Mouse (Mus musculus): ENCODE measurements at regions not wholly inside any gene's neighbourhood (a gene's known extent, or its start where the extent isn't known, plus 50 kb on each side); places are given as distances from the start of the nearest gene placed in this dataset.

DNA sequence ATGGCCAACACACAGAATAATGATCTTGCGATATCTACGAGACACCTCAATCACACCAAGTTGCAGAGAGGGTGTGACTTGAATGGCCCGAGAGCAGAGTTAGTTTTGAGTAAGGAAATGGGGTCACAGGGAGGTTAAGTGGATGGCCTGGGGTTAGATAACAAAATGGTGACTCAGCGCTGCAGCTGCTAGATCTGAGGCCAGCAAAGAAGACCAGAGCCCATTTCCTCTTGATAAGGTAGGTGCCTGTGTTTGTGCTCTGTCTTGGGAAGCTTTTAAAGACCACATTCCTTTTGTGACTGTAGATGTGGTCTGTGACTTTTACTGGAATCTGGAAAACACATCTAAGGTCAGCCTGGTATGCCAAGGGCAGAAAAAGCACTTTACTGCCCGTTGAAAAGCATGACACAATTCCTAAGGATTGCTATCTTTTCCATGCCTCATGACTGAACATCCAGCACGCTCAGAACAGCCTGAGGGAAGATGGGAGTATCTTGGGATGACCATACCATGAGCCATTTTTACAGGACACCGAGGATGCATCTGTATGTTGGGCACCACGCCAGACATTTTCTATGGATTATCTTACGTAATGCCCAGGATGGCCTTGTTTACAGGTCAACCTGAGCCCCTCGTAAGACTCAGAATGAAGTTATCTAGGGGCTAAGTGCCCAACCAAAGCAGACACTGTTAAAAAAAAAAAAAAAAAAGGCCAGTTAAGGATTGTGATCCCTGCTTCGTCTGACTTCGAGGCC, 148.7 kb upstream of the Prickle1 start:
- WGBS = 12% methylated on average over 12 of the region's 12 CpGs

DNA sequence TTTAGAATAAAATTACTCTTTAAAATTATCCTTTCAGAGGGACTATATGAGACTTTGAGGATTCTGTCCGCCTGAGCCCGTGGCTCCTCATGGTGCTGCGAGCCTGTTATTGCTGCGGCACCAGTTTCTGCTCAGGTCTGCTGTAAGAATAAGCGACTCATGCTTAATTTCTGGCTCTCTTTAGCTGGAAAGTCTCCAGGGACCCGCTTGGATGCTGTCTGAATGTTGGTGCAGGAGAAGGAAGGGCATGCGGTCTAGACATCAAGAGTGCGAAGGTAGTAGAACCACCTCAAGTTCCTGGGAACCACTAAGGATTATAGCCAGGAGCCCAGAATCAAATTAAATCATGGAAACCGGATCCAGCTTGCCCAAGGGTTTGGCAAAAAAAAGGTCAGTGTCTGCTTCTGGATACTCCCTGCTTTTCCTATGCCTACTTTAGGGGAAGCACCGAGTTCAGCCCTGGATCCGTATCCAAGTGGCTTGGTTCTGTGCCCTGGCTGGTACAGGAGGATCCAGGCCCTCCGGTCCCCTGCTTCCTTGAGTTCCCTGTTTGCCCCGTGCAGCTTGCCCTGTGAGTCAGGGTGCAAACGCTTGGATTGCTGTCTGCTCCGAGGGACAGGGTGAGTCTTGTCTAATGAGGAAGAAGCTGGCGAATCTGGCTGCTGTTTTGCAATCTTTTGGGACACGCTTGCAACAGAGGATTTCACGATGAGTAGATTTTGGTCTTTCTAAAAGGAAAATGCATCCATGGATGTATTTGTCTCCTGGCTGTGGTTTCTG, 138.2 kb upstream of the Prickle1 start:
- Histone ChIP-seq H3K4me3 (no peak overlapping the region), H3K4me1 (replicated peaks) (peaks cover 8% of the 10 kb centered on the region; the same call in 1 of the 2 replicates), H3K9ac (no peak overlapping the region), H3K4me2 (no peak overlapping the region), H3K36me3 (no peaks in the 10 kb centered on the region), H3K27me3 (replicated peaks) (no peaks in the 10 kb centered on the region), H3K9me3 (replicated peaks) (no peaks in the 10 kb centered on the region), H3K27ac (ENCODE audit: poor library complexity, severe bottlenecking) (no peak overlapping the region)
- no peak for ATAC-seq (ENCODE audit: insufficient number of reproducible peaks, low FRiP score)
- WGBS = 82% methylated on average over 18 of the region's 18 CpGs

More for the DNA sequence above, 148.7 kb upstream of the Prickle1 start:
- peak overlapping the region; percentile 20; the same call in 1 of the 2 replicates for H3K4me2 ChIP-seq
- 0 out of 2 replicates have a peak, but pooled peaks cover 5% of the 10 kb centered on the region for H3K9me3 ChIP-seq (replicated peaks)
- H3K4me3 ChIP-seq = no peak overlapping the region
- H3K36me3 ChIP-seq = no peaks in the 10 kb centered on the region
- no peak overlapping the region for H3K9ac ChIP-seq
- peaks cover 16% of the 10 kb centered on the region for H3K4me1 ChIP-seq (replicated peaks)
- H3K27ac ChIP-seq (ENCODE audit: poor library complexity, severe bottlenecking) = peak overlapping the region; percentile 49; the same call in 1 of the 2 replicates
- H3K27me3 ChIP-seq (replicated peaks) = no peaks in the 10 kb centered on the region
- ATAC-seq (ENCODE audit: insufficient number of reproducible peaks, low FRiP score) = peak; percentile 87

DNA sequence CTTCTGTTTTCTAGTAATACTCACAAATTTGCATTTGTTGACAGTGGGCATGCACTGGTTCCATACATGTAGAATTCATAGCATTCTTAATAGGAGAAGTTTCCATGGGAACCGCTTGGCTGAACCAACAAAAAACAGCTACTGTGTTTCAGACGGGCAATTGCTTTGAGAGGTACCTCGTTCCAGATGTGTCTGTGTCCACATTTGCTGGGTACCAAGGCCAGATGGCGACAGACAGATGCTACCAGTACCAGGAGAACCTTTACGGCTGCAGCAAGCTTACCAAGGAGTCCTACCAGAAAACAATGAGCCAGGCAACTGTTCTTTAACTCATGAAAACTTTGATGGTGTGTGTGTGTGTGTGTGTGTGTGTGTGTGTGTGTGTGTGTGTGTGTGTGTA, 137.1 kb upstream of the Prickle1 start:
- no peak overlapping the region for H3K9ac ChIP-seq
- no peak for ATAC-seq (ENCODE audit: insufficient number of reproducible peaks, low FRiP score)
- H3K36me3 ChIP-seq = no peaks in the 10 kb centered on the region
- peaks cover 7% of the 10 kb centered on the region; the same call in 1 of the 2 replicates for H3K4me1 ChIP-seq (replicated peaks)
- no peaks in the 10 kb centered on the region for H3K27me3 ChIP-seq (replicated peaks)
- H3K27ac ChIP-seq (ENCODE audit: poor library complexity, severe bottlenecking) = no peak overlapping the region
- WGBS = 83% methylated on average over 5 of the region's 5 CpGs
- no peak overlapping the region for H3K4me3 ChIP-seq
- no peaks in the 10 kb centered on the region for H3K9me3 ChIP-seq (replicated peaks)
- H3K4me2 ChIP-seq = no peak overlapping the region

DNA sequence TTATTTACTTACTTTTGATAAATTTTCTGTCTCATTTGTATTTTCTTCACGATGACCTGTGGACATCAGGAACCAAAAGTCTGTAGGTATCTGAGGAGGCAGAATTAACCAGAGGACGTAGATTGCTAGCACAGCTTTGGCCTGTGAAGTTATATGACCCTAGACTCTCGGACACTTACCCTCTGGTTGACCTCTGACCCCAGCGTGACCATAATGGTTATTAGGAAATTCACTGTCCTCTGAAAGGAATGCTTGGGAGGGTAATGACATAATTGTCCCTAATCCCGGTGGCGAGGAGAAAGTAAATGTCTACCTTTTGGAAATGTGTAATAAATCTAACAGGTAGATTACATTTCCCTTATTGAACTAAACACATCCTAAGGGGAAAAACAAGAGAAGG, 135.5 kb upstream of the Prickle1 start:
- H3K4me3 ChIP-seq = no peak overlapping the region
- 77% methylated on average over 6 of the region's 6 CpGs for WGBS
- no peak overlapping the region for H3K4me2 ChIP-seq
- H3K9ac ChIP-seq = no peak overlapping the region
- H3K27ac ChIP-seq (ENCODE audit: poor library complexity, severe bottlenecking) = no peak overlapping the region
- peaks cover 7% of the 10 kb centered on the region; the same call in 1 of the 2 replicates for H3K4me1 ChIP-seq (replicated peaks)
- H3K9me3 ChIP-seq (replicated peaks) = no peaks in the 10 kb centered on the region; the same call in 1 of the 2 replicates
- no peak for ATAC-seq (ENCODE audit: insufficient number of reproducible peaks, low FRiP score)
- H3K36me3 ChIP-seq = no peaks in the 10 kb centered on the region
- H3K27me3 ChIP-seq (replicated peaks) = no peaks in the 10 kb centered on the region

DNA sequence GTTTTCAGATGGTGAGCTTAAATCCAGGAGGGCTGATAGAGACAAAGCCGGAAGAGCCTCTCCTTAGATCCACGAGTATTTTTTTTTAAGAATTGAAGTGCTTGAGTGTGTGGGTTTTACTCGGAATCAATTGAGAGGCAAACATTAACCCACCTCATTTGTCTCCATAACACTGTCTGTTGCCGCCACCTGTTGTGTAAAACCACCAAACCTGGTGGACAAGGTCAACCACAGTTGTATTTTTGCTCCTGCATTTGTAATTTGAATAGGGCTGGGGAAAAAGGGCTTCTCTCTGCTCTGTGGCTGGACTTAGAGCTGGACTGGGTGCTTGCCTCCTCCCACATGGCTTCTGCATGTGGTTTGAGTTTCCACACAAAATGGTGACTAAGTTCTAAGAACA, 119.8 kb upstream of the Prickle1 start:
- Histone ChIP-seq H3K4me2 (no peak overlapping the region), H3K36me3 (no peaks in the 10 kb centered on the region), H3K4me3 (no peak overlapping the region), H3K9me3 (replicated peaks) (no peaks in the 10 kb centered on the region), H3K9ac (no peak overlapping the region), H3K27ac (ENCODE audit: poor library complexity, severe bottlenecking) (no peak overlapping the region), H3K27me3 (replicated peaks) (no peaks in the 10 kb centered on the region), H3K4me1 (replicated peaks) (peaks cover under 1% of the 10 kb centered on the region; the same call in 1 of the 2 replicates)
- no peak for ATAC-seq (ENCODE audit: insufficient number of reproducible peaks, low FRiP score)
- WGBS = 77% methylated on average over 4 of the region's 4 CpGs

DNA sequence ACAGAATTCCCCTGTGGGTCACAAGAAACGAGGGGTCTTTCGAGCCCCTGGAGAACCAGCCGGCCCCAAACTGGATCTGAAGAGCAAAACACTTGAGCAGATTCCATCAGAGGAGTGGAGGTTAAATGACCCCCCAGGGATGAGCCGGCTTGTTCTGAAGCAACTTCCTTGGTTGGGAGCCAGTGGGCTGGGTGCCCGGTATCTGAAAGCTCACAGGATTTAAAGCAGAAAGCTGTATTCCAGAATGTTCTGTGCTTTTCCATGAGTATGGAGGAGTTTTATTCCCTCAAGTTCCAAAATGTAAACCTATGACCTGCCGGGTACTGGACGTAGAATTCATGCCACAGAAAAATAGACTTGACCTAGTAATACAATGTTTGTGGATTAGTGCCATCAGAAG, 117.7 kb upstream of the Prickle1 start:
- peaks cover 7% of the 10 kb centered on the region; the same call in 1 of the 2 replicates for H3K4me1 ChIP-seq (replicated peaks)
- H3K4me3 ChIP-seq = no peak overlapping the region
- H3K27ac ChIP-seq (ENCODE audit: poor library complexity, severe bottlenecking) = no peak overlapping the region
- H3K9me3 ChIP-seq (replicated peaks) = no peaks in the 10 kb centered on the region
- no peak for ATAC-seq (ENCODE audit: insufficient number of reproducible peaks, low FRiP score)
- H3K9ac ChIP-seq = no peak overlapping the region
- 79% methylated on average over 7 of the region's 7 CpGs for WGBS
- H3K27me3 ChIP-seq (replicated peaks) = no peaks in the 10 kb centered on the region
- H3K4me2 ChIP-seq = no peak overlapping the region
- H3K36me3 ChIP-seq = no peaks in the 10 kb centered on the region

DNA sequence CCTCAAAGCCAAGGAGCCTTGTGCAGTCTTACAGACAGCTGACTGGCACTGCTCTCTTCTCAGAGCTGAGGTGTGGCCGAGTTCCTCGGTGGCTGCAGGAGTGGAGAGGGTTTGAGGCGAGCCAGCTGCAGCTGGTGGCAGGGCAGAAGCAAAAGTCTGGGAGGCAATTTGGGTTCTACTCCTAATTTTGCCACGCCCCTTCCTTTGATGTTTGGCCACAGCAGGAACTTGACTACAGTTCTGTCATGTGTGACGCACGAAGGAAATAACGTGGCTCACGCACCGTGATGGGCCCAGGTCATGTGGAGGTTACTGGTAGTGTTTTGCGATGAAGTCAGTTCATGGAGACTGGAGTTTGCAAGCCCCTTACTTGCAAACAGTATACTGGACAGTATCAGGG, 116.9 kb upstream of the Prickle1 start:
- ATAC-seq (ENCODE audit: insufficient number of reproducible peaks, low FRiP score) = no peak
- Histone ChIP-seq H3K9me3 (replicated peaks) (no peaks in the 10 kb centered on the region), H3K4me2 (no peak overlapping the region), H3K4me3 (no peak overlapping the region), H3K27ac (ENCODE audit: poor library complexity, severe bottlenecking) (no peak overlapping the region; the same call in 1 of the 2 replicates), H3K36me3 (no peaks in the 10 kb centered on the region), H3K9ac (no peak overlapping the region), H3K4me1 (replicated peaks) (peaks cover 13% of the 10 kb centered on the region; the same call in 1 of the 2 replicates), H3K27me3 (replicated peaks) (no peaks in the 10 kb centered on the region)
- WGBS = 73% methylated on average over 10 of the region's 10 CpGs

DNA sequence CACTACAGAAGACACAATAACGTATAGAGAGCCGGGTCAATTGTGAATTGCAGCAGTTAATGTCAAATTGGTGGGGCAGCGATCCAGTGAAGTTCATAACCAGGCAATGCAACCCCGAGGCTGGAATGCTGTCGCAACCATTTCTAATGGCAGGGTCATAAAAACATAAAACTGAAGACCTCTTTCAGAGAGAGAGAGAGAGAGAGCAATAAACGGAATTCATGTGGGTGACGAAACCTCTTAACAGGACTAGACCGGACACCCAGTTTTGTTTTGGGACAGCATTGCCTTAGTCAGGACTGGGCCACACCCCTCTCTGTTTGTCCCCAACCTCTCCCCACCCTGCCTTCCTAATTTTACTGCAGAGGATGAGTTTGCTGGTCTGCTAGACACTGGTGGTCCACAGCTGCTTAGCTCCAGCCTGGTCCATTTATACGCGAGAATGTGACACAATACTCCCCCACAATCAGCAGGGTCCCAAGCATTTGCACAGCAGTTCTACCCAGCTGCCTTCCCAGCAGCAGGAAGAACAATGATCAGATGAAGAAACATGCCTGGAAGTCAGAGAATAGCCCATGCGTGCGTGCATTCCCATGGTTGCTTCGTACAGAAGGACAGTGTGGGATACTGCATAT, 115.6 kb upstream of the Prickle1 start:
- WGBS = 85% methylated on average over 13 of the region's 13 CpGs
- Histone ChIP-seq H3K4me3 (no peak overlapping the region), H3K4me1 (replicated peaks) (peaks cover 19% of the 10 kb centered on the region; the same call in 1 of the 2 replicates), H3K9me3 (replicated peaks) (no peaks in the 10 kb centered on the region), H3K9ac (no peak overlapping the region), H3K27me3 (replicated peaks) (no peaks in the 10 kb centered on the region), H3K4me2 (no peak overlapping the region), H3K27ac (ENCODE audit: poor library complexity, severe bottlenecking) (no peak overlapping the region), H3K36me3 (no peaks in the 10 kb centered on the region)
- no peak for ATAC-seq (ENCODE audit: insufficient number of reproducible peaks, low FRiP score)

DNA sequence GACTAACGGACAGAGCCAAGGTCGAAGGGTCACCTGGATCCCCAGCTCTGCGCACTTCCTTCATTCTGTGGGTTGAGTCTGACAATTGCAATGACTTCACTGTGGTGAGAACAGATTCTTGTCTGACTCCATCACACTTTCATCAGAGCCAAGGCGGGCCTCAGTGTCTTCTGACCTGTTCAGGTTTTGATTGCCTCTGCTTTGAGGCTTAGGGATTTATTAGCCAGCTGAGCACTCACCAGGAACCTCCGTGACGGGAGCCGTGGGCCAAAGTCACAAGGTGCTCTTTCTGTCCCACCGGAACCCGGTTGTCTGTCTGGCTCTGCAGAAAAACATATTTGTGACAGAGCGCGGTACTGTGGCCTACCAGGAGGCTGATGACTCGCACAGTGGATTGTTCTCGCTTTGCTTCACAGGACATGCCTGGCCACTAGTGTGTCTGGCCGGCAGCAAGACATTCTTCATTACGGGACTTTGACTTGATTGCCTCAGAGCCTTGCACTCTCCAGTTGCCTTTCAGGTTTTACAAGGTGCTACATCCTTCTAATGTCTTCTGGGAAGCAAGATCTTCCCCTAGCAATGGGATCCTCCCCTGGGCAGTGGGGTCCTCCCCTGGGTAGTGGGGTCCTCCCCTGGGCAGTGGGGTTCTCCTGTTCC, 114.9 kb upstream of the Prickle1 start:
- Histone ChIP-seq H3K4me2 (no peak overlapping the region), H3K27me3 (replicated peaks) (no peaks in the 10 kb centered on the region), H3K9ac (no peak overlapping the region), H3K4me3 (no peak overlapping the region), H3K27ac (ENCODE audit: poor library complexity, severe bottlenecking) (no peak overlapping the region), H3K9me3 (replicated peaks) (no peaks in the 10 kb centered on the region), H3K36me3 (no peaks in the 10 kb centered on the region), H3K4me1 (replicated peaks) (peaks cover 20% of the 10 kb centered on the region; the same call in 1 of the 2 replicates)
- 84% methylated on average over 15 of the region's 15 CpGs for WGBS
- no peak for ATAC-seq (ENCODE audit: insufficient number of reproducible peaks, low FRiP score)

DNA sequence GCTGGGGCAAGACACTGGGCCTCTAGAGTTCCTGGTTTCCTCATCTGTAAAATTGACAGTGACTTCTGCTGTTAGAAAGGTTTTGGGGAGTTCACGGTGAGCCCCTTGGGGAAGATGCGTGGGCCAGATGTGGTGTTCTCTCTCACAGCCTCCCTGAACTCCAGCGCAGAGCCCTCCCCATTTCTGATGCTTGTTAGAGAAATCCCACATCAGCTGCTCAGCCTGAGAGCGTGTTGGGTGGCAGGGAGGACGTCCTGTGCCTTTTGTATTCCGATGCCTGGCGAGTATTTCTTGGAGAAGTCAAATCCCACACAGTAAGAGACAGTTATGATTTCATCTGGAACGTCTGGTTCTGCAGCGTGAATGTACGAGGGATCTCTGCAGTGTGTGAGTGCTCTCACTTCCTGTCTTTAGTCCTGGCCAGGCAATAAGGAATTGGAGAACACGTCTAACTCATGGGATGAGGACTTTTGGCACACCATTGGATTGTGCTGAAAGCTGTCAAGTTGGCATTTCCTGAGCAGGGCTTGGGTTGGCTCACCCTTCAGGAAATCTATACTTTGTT, 110.8 kb upstream of the Prickle1 start:
- H3K4me1 ChIP-seq (replicated peaks) = peaks cover 20% of the 10 kb centered on the region; the same call in 1 of the 2 replicates
- no peak overlapping the region for H3K4me2 ChIP-seq
- no peak for ATAC-seq (ENCODE audit: insufficient number of reproducible peaks, low FRiP score)
- no peak overlapping the region for H3K27ac ChIP-seq (ENCODE audit: poor library complexity, severe bottlenecking)
- H3K27me3 ChIP-seq (replicated peaks) = no peaks in the 10 kb centered on the region
- no peaks in the 10 kb centered on the region for H3K36me3 ChIP-seq
- H3K4me3 ChIP-seq = no peak overlapping the region
- H3K9me3 ChIP-seq (replicated peaks) = no peaks in the 10 kb centered on the region
- H3K9ac ChIP-seq = no peak overlapping the region
- WGBS = 73% methylated on average over 11 of the region's 11 CpGs
